Mouse (Mus musculus): ENCODE data around the gene Hbb-bs.

GRCm38 (mm10) chr7:103870667-103871066 lies 42.8 kb upstream of the Hbb-bs start:
- TF ChIP-seq CTCF (IDR thresholded peaks at IDR 0.05; ENCODE audit: low read depth, low read length) (no peak), POLR2AphosphoS5 (IDR thresholded peaks at IDR 0.05; ENCODE audit: insufficient replicate concordance, low read depth, low read length) (no peak), GATA2 (IDR thresholded peaks at IDR 0.05; ENCODE audit: borderline replicate concordance, low read depth, low read length) (no peak)

Data from G1E (cell line).